Mouse (Mus musculus): ENCODE measurements around the gene Aldh1b1.

Aldh1b1 gene

DNA sequence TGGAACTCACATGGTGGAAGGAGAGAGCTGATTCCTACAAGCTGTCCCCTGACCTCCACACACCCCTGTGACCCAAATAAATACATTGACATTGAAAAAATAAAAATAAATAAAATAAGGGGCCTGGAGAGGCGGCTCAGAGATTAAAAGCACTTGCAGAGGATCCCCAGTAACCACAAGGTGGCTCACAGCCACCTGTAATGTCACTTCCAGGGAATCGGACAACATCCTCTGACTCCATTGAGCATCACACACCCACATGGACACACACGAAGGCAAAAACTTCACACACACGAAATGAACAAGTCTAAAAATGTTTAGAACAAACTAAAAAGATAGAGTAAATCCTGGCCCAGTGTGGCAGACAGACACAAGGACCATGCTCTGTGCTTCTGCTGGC is 12.1 kb upstream of the Aldh1b1 start:
- no peak for DNase-seq

DNA sequence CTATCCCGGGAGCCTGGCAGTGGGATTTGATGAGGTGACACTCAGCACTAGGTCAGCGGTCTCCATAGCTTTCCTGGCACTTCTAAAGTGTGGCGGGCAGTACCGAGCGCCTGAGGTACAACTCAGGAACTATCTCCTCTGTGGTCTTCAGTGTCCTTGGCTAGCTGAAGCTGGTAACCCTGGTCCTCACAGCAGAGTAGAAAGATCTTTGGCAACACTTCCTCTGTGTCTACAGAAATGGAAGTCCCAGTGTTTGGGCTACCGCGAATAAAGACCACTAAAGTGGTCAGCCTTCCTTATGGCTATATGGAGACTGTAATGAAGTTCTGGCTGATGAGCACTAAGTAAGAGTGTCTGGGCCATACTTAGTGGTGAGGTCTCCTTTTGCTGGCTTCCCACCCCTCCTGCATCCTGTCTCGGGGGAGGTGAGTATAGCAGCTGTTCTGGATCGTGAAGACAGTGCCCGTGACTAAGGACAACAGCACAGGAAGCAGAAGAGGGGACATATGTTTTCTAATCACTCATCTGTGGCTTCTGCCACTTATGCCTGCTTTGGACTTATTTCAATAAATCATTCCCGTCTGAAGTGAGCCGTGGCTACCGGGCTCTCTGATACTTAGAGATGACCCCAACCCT is 10.3 kb upstream of the Aldh1b1 start:
- DNase-seq = no peak

DNA sequence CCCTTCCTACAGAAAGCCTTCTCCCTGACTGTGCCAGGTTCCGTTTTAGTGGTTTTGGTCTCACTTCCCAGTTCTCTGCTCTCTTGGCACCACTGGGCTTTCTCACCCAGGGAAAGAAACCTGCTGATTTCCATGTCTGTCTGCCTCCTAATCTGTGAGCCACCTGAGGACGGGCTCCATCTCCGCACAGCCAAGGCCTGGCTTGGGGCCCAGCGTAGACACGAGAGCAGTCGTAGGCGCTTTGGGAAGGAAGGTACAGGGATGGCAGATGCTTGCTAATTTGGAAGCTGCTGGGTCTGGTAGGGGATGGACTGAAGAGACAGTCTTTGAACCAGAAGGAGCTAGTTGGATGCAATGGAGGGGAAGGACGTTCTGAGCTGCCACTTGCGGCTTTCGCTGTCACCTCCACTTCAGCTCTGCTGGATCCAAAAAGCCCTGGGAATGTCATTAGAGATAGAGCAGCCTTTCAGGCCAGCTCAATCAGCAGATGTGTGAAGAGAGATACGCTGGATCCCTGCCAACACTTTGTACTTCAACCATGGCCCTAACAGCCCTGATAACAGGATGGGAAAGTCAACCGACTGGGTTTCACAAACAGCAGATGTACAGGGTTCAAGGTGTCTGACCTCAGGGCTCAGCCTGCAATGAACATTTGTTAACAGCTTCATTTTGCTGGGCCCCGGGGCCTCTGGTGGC is 9.4 kb upstream of the Aldh1b1 start:
- peak; percentile 82 for DNase-seq

DNA sequence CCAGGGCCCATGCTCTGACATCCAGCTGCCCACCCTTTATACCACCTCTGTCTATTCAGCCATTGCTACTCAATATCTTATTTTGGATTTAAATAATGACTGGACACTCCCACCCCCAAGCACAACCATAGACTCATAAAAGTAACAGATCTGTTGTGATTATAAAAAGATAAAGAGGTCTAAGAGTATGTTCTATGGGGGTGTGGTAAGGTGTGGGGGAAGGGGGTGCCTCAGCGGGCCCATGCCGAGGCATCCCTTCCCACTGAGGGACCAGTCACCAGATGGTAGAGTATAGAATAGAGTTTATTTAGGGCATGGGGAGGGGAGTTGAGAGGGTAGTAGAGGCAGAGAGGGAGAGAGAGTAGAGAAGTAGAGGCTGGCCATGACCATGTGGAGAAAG is 8.8 kb upstream of the Aldh1b1 start:
- DNase-seq = no peak

DNA sequence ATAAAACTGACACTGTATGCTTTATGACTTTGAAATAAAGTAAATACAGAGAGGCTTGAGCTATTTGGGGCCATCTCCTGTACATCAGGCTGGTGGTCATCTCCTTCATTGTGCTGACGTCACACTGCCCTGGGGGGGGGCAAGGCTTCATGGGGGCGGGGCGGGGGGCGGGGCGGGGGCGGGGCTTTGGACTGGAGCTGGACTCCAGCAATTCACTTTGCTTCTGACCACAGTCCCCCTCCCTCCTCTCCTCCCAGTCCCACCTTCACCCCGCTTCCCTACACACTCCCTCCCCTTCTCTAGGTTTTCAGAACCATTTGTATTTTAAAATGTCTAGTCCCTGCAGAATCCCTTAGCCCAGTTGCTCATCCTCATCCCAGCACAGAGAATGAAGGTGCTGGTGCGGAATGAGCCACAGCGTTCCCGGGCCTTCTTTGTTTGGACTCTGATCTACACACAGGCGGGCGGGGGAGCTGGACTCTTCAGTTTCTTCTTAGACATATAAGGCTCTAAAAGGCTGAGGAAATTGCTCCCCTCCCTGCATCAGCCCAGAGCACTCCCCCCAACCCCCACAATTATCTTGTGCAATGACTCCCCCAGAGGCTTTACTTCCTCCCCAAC is 3.5 kb upstream of the Aldh1b1 start:
- no peak for DNase-seq

DNA sequence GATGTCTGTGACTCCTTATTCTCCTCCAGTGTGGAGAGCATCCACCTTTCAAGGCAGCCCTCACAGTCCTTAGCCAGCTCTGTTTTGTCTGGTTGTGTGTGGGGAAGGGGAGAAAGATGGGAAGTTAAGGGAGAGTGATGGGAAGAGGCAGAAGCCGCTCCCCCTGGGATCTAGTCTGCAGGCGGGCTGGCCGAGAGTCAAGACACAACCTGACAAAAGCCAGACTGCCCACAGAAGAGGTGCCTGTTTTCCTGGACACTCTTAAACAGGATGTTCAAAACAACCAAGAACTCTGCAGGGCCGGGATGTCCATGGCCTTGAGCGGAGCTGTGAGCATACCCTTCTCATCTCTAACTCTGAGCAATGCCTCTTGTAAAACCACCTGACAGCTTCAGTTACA is 2.1 kb upstream of the Aldh1b1 start:
- DNase-seq = no peak

DNA sequence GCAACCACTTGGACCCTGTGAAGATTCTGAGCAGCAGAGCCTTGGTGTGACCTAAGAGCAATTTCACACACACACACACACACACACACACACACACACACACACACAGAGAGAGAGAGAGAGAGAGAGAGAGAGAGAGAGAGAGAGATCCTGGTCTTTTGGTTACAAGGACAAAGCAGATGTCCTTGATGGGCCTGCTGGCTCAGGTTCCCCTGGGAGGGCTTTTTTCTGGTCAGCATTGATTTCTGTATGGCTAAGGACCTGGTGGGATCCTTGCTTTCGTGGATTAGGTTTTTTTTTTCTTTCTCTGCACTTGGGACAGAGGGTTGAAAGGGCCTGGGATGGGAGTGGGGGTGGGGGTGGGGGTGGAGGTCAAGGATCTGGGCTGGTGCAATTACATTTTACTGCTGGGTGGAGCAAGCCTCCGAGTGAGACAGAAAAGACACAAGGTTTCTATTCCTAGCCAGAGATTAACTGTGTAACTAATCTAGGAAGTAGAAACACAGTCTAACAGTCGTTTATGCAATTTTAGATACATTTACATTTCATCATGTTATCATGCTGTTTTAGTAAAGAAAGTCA is 1.2 kb downstream of the Aldh1b1 start:
- no peak for DNase-seq

DNA sequence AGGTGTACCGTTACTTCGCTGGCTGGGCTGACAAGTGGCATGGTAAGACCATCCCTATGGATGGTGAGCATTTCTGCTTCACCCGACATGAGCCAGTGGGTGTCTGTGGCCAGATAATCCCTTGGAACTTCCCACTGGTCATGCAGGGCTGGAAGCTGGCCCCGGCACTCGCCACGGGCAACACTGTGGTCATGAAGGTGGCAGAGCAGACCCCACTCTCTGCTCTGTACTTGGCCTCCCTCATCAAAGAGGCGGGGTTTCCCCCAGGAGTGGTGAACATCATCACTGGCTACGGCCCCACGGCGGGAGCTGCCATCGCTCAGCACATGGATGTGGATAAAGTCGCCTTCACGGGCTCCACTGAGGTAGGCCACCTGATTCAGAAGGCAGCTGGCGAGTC is 4.1 kb downstream of the Aldh1b1 start:
- DNase-seq = no peak

DNA sequence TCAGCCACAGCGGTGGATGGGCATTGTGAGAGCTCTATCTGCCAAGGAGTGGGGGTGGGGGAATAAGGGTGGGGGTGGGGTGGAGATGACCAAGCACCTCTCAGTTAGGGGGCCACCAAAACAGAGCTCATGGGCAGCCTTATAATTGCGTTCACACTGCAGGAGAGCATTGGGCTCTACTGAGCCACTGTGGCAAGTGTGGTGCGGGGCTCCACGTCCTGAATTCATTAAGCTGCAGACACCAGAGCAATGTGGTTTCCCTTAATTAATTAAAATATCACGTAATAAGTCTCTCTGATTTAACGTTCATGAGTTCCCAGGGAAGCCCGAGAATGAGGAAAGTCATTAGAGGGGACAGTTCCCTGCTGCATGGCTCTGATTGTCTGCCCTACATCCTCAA is 9.2 kb downstream of the Aldh1b1 start:
- DNase-seq = no peak

DNA sequence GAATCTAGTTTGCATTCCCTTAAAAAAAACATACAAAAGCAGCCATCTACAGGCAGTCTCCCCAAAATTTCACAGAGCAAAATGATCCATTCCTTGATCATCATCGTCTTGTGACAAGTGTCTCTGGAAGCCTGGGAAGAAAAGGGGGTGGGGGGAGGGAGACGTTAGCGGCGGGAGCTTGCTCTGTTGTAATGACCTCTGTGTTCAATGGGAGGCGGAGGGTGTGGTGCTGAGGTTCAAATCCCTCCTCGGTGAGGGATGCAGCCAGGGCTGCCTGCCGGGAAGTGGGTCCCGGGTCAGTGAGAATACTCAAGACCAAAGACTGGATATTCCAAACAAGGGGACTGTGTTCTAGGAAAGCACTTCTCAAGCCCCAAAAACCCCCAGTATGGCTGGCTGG is 12.4 kb downstream of the Aldh1b1 start:
- DNase-seq = no peak

DNA sequence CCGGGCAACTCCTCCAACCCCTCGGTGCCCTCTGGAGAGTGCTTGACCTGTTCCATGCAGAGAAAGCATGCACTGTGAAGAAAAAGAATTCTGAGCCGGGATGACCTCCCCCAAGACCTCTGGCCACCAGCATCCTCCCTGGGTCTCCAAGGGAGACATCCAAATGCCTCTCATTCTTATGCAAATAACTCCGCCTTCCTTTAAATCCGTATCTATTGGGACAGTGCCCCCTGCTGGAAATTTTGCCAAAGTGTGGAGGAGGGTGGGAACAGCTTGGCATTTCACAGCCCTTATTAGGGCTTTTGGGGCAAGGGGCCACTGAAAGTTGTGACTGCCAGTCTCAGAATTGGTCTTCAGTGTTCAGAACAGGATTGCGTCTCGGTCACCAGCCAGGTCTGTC is 16.7 kb downstream of the Aldh1b1 start:
- DNase-seq = peak; percentile 10

DNA sequence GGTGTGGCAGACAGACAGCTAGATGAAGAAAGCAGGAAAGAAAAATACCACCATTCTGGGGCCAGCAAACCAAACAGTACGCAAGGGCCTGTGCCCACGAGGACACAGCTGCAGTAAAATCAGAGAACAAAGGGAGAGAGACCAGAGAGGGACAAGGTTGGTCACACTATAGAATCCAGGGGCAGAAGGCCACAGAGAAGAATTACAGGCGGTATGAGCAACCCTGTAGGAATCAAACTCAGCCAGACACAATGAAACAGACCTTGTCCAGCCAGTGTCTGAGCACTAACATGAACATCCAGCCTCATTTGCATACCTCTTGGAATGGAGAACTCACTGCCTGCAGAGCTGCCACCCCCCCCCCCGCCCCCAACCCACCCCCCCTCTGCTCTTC is 20.0 kb downstream of the Aldh1b1 start:
- DNase-seq = no peak

DNA sequence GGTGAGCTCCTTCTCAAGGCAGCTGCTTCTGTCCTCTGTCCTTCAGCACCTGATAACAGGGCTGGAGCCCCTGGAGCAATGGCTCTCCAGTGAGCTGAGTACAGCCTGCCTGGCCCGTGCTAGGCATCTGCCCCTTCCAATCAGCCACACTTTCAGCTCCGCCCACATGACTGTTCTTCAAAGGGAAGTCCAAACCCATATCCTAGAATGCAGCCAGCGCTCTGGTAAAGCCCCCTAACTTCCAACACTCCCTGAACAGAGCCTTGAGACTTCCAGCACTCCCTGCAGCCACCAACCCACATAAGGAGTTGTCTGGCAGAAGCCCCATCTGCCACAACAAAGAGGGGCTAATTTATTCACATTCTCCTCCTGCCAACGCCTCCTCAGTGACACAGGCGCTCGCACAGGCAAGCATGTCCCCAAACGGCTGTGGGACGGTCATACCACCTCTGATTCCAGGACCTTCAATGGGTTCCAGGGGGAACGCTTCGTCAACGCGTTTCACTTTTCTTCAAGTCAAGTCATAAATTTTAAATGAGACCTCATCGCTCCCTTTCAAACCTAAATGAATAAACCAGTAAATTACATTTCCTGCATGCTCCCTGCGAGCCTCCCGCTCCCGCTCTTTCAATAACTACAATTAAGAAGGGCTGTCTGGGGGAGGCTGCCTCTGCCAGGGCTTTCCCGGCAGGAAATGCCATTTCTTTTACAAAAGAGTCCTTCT is 20.5 kb downstream of the Aldh1b1 start:
- DNase-seq = no peak

DNA sequence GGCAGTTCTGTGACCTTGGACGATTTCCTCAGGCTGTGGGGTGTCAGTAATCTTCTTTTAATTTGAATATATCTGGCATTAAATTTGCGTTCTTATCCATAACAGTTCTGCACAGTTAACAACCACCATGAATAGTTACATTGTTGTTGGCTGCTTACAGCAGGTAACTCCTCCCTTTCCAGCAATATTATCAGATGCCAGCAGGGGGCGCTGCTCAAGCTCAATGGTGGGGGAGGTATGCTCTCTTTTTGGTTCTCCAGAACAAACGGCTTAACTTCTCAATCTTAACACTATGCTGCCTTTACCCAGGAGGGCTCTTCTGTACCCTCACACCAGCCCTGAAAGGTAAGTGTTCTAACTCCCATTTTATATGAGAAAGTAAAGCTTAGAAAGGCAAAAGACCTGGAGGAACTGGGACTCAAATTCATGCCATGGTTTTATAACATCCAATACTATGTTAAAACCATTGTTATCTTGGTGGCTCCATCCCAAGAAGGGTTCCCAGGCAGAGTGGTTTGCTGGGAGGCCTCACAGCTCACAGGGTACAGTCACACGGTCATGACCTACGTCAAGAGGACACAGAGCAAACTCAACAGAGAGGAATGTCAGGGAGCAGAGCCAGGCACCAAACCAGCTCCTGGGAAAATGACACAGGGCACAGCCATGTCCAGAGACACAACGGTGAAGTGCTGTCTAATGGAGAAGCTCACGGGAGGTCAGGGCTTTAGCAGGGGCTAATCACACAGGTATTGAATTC is 21.4 kb downstream of the Aldh1b1 start:
- no peak for DNase-seq

DNA sequence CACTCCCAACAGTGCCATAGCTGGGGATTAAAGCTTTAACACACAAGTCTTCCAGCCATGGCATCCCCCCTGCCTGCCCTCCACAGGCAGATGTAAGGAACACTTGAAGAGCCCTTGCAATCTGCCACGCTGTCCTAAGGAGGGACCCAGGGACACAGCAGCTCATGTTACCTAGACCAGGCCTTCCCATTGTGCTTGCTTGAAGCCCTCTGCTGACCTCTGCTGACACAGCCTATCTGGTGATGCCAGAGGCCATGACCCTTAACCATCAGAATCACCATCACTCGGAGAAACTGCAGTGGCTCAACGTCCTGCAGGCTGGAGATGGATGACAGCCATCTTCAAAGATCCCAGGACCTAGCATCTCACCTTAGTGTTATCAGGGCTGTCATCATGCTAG is 23.2 kb downstream of the Aldh1b1 start:
- DNase-seq = no peak

DNA sequence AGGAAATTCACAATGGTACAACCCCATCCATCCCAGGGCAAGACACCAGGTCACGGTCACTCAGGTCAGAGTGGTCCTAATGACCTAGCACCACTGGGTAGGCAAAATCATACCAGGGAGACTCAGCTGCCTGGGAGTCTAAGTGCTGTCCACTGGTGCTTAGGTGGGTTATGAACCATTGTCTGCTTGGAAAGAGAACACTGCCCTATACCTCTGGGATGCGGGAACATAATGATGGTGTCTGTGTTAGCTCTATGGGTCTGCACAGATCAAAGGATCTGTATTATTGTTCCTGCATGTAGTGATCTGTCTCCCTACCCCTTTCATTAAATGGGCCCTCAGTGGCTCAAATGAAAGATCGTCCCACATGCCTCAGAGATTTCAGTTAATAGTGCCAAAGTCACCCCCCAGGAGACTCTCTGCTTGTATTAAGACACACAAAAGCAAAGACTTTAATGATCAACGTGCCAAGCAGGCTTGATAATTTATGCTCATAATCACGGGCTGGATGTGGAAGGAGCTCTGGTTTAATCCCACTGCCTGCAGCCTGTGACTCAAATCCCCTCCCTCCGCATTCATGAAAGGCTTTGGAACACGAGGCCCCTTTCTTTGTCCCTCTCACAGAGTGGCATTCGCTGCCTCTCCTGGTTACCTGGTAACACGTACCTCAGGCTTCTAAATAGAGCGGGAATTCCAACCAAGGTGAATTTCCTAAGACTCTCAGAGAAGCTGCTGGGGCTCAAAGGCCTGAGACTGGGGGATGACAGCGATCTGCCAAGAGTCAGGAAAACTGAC is 24.2 kb downstream of the Aldh1b1 start:
- DNase-seq = no peak

DNA sequence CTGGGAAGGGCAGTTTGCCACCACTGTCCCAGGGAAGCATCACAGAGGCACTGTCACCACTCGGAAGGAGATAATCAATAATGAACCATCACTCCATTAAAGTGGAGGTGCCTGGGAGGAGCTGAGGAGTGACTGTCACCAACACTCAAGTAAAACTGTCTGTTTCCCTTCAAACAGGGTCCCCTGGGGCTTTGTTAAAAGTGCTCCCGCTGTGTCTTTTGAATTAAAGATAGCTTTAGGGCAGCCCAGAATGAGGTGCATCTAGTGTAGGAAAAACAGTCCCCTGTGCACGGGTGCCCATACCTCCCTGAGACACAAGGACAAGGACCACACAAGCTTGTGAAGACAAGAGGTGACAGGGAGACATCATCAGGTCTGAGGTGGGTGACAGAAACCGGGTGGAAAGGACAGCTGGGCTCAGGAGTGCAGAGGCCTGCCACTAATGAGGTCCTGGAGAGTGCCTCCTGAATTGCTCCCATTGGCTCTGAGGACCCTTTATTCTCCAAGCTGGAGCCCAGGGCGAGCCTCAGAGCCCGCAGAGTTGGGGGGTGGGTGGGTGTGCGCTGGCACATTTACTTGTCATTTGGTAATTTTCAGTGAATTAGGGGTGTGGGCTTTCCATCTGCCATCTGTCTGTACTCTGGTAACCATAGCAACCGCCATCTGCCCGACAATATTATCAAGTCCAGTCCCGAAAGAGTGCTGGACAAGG is 25.4 kb downstream of the Aldh1b1 start:
- no peak for DNase-seq

DNA sequence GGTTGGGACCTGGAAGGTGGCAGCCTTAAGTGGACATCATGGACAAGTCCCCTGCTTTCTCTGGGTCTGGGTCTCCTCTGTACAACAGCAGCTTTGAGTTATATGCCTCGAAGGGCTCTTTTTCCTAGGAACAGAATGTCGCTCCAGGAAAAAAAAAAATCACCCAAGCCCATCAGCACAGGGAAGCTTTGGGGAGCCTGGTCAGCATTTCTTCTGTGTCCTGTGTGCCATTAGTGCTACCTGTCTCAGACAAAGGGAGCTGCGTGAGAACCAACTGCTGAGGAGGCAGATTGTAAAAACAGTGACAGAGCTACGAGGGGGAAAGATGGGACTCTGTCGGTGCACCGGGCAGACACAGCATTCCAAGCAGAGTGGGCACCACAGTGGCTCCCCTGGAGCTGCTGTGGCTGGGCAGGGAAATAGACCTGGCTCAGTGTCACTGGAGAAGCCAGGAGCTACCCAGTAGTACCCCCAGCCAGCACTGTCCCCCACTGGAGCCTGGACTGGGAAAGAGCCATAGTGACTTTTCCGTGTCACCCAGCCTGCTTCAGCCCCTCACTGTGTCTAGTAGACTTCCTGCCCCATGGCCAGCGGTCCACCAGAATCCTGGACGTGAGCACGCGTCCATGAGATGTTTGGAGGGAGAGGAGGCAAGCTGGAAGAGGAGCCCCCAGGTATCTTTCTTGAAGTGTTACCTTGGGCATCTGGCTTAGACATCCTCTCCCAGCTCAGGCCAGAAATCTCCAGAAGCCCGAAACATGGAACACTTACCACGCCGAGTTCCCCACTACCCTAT is 26.1 kb downstream of the Aldh1b1 start:
- no peak for DNase-seq

DNA sequence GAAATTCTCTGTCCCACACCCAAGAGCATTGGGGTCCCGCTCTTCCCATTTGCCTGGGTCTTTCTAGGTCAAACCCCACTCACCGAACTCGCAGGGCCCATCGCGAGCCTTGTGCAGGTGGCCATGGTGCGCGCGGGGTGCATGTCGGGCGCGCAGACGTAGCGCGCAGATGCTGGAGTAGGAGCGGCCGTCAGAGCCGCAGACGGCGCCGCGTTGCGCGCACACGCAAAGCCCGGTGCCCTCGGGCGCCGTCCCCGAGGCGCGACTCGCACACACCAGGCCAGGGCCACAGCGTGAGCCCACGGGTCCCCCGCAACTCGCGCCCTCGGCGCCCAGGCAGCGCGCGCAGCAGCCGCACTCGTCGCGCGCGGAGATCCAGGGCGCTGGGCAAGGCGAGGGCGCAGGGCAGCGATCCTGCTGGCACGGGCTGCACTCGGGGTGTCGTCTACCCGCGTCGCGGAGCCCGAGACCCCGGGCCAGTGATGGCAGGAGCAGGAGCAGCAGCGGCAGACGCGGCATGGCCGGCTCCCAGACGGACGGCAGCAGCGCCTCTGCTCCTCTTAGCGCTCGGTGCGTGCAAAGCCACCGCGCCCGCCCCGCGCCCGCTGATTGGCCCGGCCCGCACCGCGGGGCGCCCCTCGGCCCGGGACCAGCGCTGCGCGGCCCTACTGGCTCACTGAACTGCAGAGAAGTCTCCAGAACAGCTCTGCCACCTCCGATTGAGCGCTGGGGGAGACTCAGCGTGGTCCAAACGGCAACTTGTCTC is 27.6 kb downstream of the Aldh1b1 start, which contains the start of gene Igfbpl1:
Gene Igfbpl1 (minus strand): TSS at position 649 of the 766 bp plus-strand sequence.
- DNase-seq = no peak
